Mouse (Mus musculus): Measurements from ENCODE around the gene Aoc2. TPM values are rescaled to one million over a fixed set of nuclear protein-coding genes. Genes with fewer than 3 reads are reported as not detected.

The Aoc2 gene
- 1.3 and 1.4 TPM in 2 replicates for polyA plus RNA-seq (2015; fragmentation: Nextera tagmentation; extraction: Ambion mirVana)

GRCm38 (mm10) chr11:101324763-101325162 is at the start of gene Aoc2:
Gene Aoc2, plus strand, starts transcription at chr11:101325063.
- no peak within 1 kb of the TSS for H3K27ac ChIP-seq
- H3K27me3 ChIP-seq (replicated peaks), result no peaks in the 10 kb centered on the region
- no peaks in the 10 kb centered on the region for H3K4me1 ChIP-seq
- H3K9me3 ChIP-seq, result no peaks in the 10 kb centered on the region
- no peak within 1 kb of the TSS for H3K4me3 ChIP-seq (replicated peaks)
- H3K36me3 ChIP-seq, result peaks cover 50% of the 10 kb centered on the region
- WGBS, result 87% methylated on average over 5 of the region's 5 CpGs
- no peak for ATAC-seq (ENCODE audit: insufficient read depth, low FRiP score, low read depth)
- H3K9ac ChIP-seq, result no peak within 1 kb of the TSS
- no peak within 1 kb of the TSS for H3K4me2 ChIP-seq

- ATAC-seq (ENCODE audit: insufficient read depth, low FRiP score, low read depth), result no peak
- Histone ChIP-seq H3K4me1 (peaks cover 27% of the 10 kb centered on the region), H3K27ac (no peak overlapping the region), H3K36me3 (peaks cover 3% of the 10 kb centered on the region; the same call in 1 of the 2 replicates), H3K4me3 (replicated peaks) (no peak overlapping the region), H3K9me3 (no peaks in the 10 kb centered on the region), H3K27me3 (replicated peaks) (no peaks in the 10 kb centered on the region; the same call in 1 of the 2 replicates), H3K4me2 (no peak overlapping the region), H3K9ac (no peak overlapping the region)
- WGBS, result 72% methylated on average over 4 of the region's 4 CpGs
Observed at GRCm38 (mm10) chr11:101275309-101275708, 49.6 kb upstream of the Aoc2 start.

- Histone ChIP-seq H3K36me3 (peaks cover 3% of the 10 kb centered on the region; the same call in 1 of the 2 replicates), H3K4me3 (replicated peaks) (peak overlapping the region; percentile 7; the same call in 1 of the 2 replicates), H3K4me2 (peak overlapping the region; percentile 82), H3K9ac (no peak overlapping the region), H3K9me3 (no peaks in the 10 kb centered on the region), H3K4me1 (peaks cover 27% of the 10 kb centered on the region), H3K27ac (no peak overlapping the region), H3K27me3 (replicated peaks) (no peaks in the 10 kb centered on the region)
- WGBS, result 38% methylated on average over 27 of the region's 27 CpGs
- no peak for ATAC-seq (ENCODE audit: insufficient read depth, low FRiP score, low read depth)
Observed at GRCm38 (mm10) chr11:101276319-101277070, 48.4 kb upstream of the Aoc2 start.

- whole genome bisulfite sequencing, result 49% methylated on average over 12 of the region's 12 CpGs
- Histone ChIP-seq H3K36me3 (peaks cover 3% of the 10 kb centered on the region; the same call in 1 of the 2 replicates), H3K9ac (peak overlapping the region; percentile 49), H3K27ac (peak overlapping the region; percentile 76), H3K4me3 (replicated peaks) (peak overlapping the region; percentile 82), H3K27me3 (replicated peaks) (no peaks in the 10 kb centered on the region), H3K4me2 (peak overlapping the region; percentile 82), H3K4me1 (peaks cover 27% of the 10 kb centered on the region), H3K9me3 (no peaks in the 10 kb centered on the region)
- peak; percentile 38; the same call in 1 of the 2 replicates for ATAC-seq (ENCODE audit: insufficient read depth, low FRiP score, low read depth)
Observed at GRCm38 (mm10) chr11:101277381-101278222, 47.3 kb upstream of the Aoc2 start.

GRCm38 (mm10) chr11:101278223-101279192 is 46.4 kb upstream of the Aoc2 start, which contains the start of the genes Cntd1 and Coa3:
Gene Cntd1, plus strand, starts transcription at chr11:101279012.
Gene Coa3, minus strand, starts transcription at chr11:101279114.
- H3K4me1 ChIP-seq, result peaks cover 27% of the 10 kb centered on the region

GRCm38 (mm10) chr11:101279193-101279569 is 45.7 kb upstream of the Aoc2 start:
- Histone ChIP-seq H3K27me3 (replicated peaks) (no peaks in the 10 kb centered on the region), H3K4me1 (peaks cover 27% of the 10 kb centered on the region), H3K27ac (no peak overlapping the region), H3K4me2 (peak overlapping the region; percentile 82), H3K4me3 (replicated peaks) (peak overlapping the region; percentile 82), H3K36me3 (no peaks in the 10 kb centered on the region), H3K9ac (no peak overlapping the region), H3K9me3 (no peaks in the 10 kb centered on the region)
- no peak for ATAC-seq (ENCODE audit: insufficient read depth, low FRiP score, low read depth)
- WGBS, result 53% methylated on average over 14 of the region's 14 CpGs

More at GRCm38 (mm10) chr11:101278223-101279192, 46.4 kb upstream of the Aoc2 start, which contains the start of the genes Cntd1 and Coa3:
- Histone ChIP-seq H3K4me3 (replicated peaks) (peak within 1 kb of the TSS; percentile 82), H3K9ac (peak within 1 kb of the TSS; percentile 49), H3K4me2 (peak within 1 kb of the TSS; percentile 82), H3K27me3 (replicated peaks) (no peaks in the 10 kb centered on the region), H3K36me3 (peaks cover 3% of the 10 kb centered on the region; the same call in 1 of the 2 replicates), H3K27ac (peak within 1 kb of the TSS; percentile 76), H3K9me3 (no peaks in the 10 kb centered on the region)
- peak; percentile 93 for ATAC-seq (ENCODE audit: insufficient read depth, low FRiP score, low read depth)
- WGBS, result 6% methylated on average over 45 of the region's 45 CpGs

- H3K36me3 ChIP-seq, result no peaks in the 10 kb centered on the region
- no peak for ATAC-seq (ENCODE audit: insufficient read depth, low FRiP score, low read depth)
- H3K27ac ChIP-seq, result no peak overlapping the region
- H3K9me3 ChIP-seq, result no peaks in the 10 kb centered on the region
- H3K27me3 ChIP-seq (replicated peaks), result no peaks in the 10 kb centered on the region
- H3K4me1 ChIP-seq, result peaks cover 27% of the 10 kb centered on the region
- no peak overlapping the region for H3K9ac ChIP-seq
- no peak overlapping the region for H3K4me3 ChIP-seq (replicated peaks)
- H3K4me2 ChIP-seq, result no peak overlapping the region
- 58% methylated on average over 7 of the region's 7 CpGs for WGBS
Observed at GRCm38 (mm10) chr11:101280837-101281236, 44.0 kb upstream of the Aoc2 start.

GRCm38 (mm10) chr11:101282896-101283295 is 42.0 kb upstream of the Aoc2 start:
- H3K9me3 ChIP-seq, result no peaks in the 10 kb centered on the region
- WGBS, result 24% methylated on average over 5 of the region's 5 CpGs
- peaks cover 8% of the 10 kb centered on the region for H3K4me1 ChIP-seq
- no peak overlapping the region for H3K4me2 ChIP-seq
- H3K36me3 ChIP-seq, result no peaks in the 10 kb centered on the region
- no peak overlapping the region for H3K4me3 ChIP-seq (replicated peaks)
- no peaks in the 10 kb centered on the region for H3K27me3 ChIP-seq (replicated peaks)
- no peak for ATAC-seq (ENCODE audit: insufficient read depth, low FRiP score, low read depth)
- H3K27ac ChIP-seq, result no peak overlapping the region
- no peak overlapping the region for H3K9ac ChIP-seq

GRCm38 (mm10) chr11:101283805-101284204 is 41.1 kb upstream of the Aoc2 start:
- Histone ChIP-seq H3K4me3 (replicated peaks) (no peak overlapping the region), H3K4me1 (peaks cover 4% of the 10 kb centered on the region; the same call in 1 of the 2 replicates), H3K27me3 (replicated peaks) (no peaks in the 10 kb centered on the region), H3K9ac (no peak overlapping the region), H3K27ac (no peak overlapping the region), H3K36me3 (no peaks in the 10 kb centered on the region), H3K4me2 (no peak overlapping the region), H3K9me3 (no peaks in the 10 kb centered on the region)
- ATAC-seq (ENCODE audit: insufficient read depth, low FRiP score, low read depth), result no peak
- WGBS, result 71% methylated on average over 4 of the region's 4 CpGs

GRCm38 (mm10) chr11:101287306-101287705 is 37.6 kb upstream of the Aoc2 start:
- Histone ChIP-seq H3K9me3 (no peaks in the 10 kb centered on the region), H3K4me2 (no peak overlapping the region), H3K36me3 (peaks cover 14% of the 10 kb centered on the region), H3K27me3 (replicated peaks) (no peaks in the 10 kb centered on the region), H3K27ac (no peak overlapping the region), H3K9ac (no peak overlapping the region), H3K4me1 (no peaks in the 10 kb centered on the region), H3K4me3 (replicated peaks) (no peak overlapping the region)
- 77% methylated on average over 9 of the region's 9 CpGs for WGBS
- ATAC-seq (ENCODE audit: insufficient read depth, low FRiP score, low read depth), result no peak

GRCm38 (mm10) chr11:101291231-101291630 is 33.6 kb upstream of the Aoc2 start:
- no peak overlapping the region for H3K27ac ChIP-seq
- no peak for ATAC-seq (ENCODE audit: insufficient read depth, low FRiP score, low read depth)
- no peak overlapping the region for H3K4me3 ChIP-seq (replicated peaks)
- no peaks in the 10 kb centered on the region for H3K4me1 ChIP-seq
- H3K9ac ChIP-seq, result no peak overlapping the region
- peaks cover 31% of the 10 kb centered on the region for H3K36me3 ChIP-seq
- no peaks in the 10 kb centered on the region for H3K27me3 ChIP-seq (replicated peaks)
- H3K9me3 ChIP-seq, result no peaks in the 10 kb centered on the region
- WGBS, result 94% methylated on average over 8 of the region's 8 CpGs
- H3K4me2 ChIP-seq, result no peak overlapping the region
